ENCODE assay signal across 23 mouse cellular contexts in genomic region chrX:102666641-102667040, GRCm38 (mm10). TPM values are rescaled to one million over a fixed set of nuclear protein-coding genes. Genes with fewer than 3 reads are reported as not detected.
"Had no signal": no experiment of that assay in that cellular context is flagged by ENCODE, and none has a peak within 500 bp of the region (broad histone marks: within the 10 kb centered on the region; RNA-seq: fewer than 3 reads in every experiment).

No protein-coding gene starts in this region.

- H3K4me2 ChIP-seq: neural tube, embryonic 15.5 days; stomach, embryonic 15.5 days had no signal

- H3K4me3 ChIP-seq: neural tube, embryonic 15.5 days; stomach, embryonic 15.5 days had no signal

- H3K9me3 ChIP-seq: neural tube, embryonic 15.5 days; stomach, embryonic 15.5 days had no signal

- H3K4me1 ChIP-seq: neural tube, embryonic 15.5 days; stomach, embryonic 15.5 days had no signal

- H3K27me3 ChIP-seq: neural tube, embryonic 15.5 days; stomach, embryonic 15.5 days had no signal

- H3K9ac ChIP-seq: neural tube, embryonic 15.5 days; stomach, embryonic 15.5 days had no signal

- H3K36me3 ChIP-seq: neural tube, embryonic 15.5 days; stomach, embryonic 15.5 days had no signal

- DNase-seq: retina, postnatal 1 day; right cerebral cortex, adult 18-20 months; right cerebral cortex, postnatal 14 days; right cerebral cortex, postnatal 25 days; right cerebral cortex, postnatal 4 days; spleen, adult 18-20 months; thymus, adult 18-20 months; thymus, adult 2 months; thymus, postnatal 14 days; thymus, postnatal 25 days; thymus, postnatal 36 days; thymus, postnatal 4 days had no signal

- H3K27ac ChIP-seq: neural tube, embryonic 15.5 days; stomach, embryonic 15.5 days; stomach, postnatal 0 days had no signal

RNA-seq across cellular contexts. Expression of gene Gm3880, which starts 20.1 kb away (rescaled TPM):
- total RNA-seq: neutrophil, adult 5-6 weeks had no signal
- polyA plus RNA-seq: neural tube, embryonic 14.5 days; neural tube, embryonic 15.5 days; small intestine, adult 2 months; spleen, adult 2 months; stomach, embryonic 14.5 days; stomach, embryonic 15.5 days; stomach, embryonic 16.5 days; thymus, adult 2 months; thymus, postnatal 0 days; urinary bladder, adult 2 months had no signal

RNA-seq across cellular contexts. Expression of gene Gm9112, which starts 40.8 kb away (rescaled TPM):
- total RNA-seq: neutrophil, adult 5-6 weeks had no signal
- polyA plus RNA-seq: neural tube, embryonic 14.5 days; neural tube, embryonic 15.5 days; small intestine, adult 2 months; spleen, adult 2 months; stomach, embryonic 14.5 days; stomach, embryonic 15.5 days; stomach, embryonic 16.5 days; stomach, postnatal 0 days; thymus, adult 2 months; thymus, postnatal 0 days; urinary bladder, adult 2 months had no signal

RNA-seq across cellular contexts. Expression of gene Dmrtc1b, which starts 41.0 kb away (rescaled TPM):
- total RNA-seq: neutrophil, adult 5-6 weeks had no signal
- polyA plus RNA-seq: neural tube, embryonic 14.5 days; neural tube, embryonic 15.5 days; small intestine, adult 2 months; spleen, adult 2 months; stomach, embryonic 14.5 days; stomach, embryonic 15.5 days; stomach, embryonic 16.5 days; stomach, postnatal 0 days; thymus, adult 2 months; thymus, postnatal 0 days; urinary bladder, adult 2 months had no signal
